Mouse (Mus musculus): Measurements from ENCODE around the gene Ntrk3. TPM values are rescaled to one million over a fixed set of nuclear protein-coding genes. Genes with fewer than 3 reads are reported as not detected.
A peak's percentile ranks its signal among the peaks of the same experiment; 100 is the strongest.

Gene Ntrk3
- polyA plus RNA-seq, 1 experiment from 2014 or later, result 23.6 TPM

GRCm38 (mm10) chr7:78601851-78602250, 136.0 kb downstream of the Ntrk3 start:
- WGBS, result 86% methylated on average over 3 of the region's 3 CpGs
- ATAC-seq (ENCODE audit: low read depth), result no peak
- Histone ChIP-seq H3K4me2 (no peak overlapping the region), H3K4me3 (no peak overlapping the region), H3K9ac (no peak overlapping the region), H3K9me3 (no peaks in the 10 kb centered on the region), H3K27me3 (no peaks in the 10 kb centered on the region), H3K4me1 (replicated peaks) (peaks cover 41% of the 10 kb centered on the region), H3K36me3 (no peaks in the 10 kb centered on the region), H3K27ac (replicated peaks) (no peak overlapping the region)

DNA sequence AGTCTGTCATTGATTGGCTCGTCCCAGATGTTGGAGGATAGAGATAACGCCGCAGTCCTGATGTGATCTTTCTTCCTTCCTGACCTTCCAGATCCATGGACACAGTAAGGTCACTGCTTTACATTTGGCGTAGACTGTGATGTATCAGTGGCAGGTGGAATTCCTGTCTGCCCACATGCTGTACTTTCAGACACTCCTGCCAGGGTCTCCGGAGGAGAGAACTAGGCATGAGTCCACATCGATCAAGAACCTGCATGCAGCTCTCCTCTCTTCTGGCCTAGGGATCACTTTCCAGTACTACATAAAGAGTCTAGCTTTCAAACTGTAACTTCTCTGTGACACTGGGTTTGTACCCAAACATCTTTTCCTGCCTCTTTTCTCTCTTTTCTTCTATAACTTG, 136.9 kb downstream of the Ntrk3 start:
- no peaks in the 10 kb centered on the region for H3K27me3 ChIP-seq
- peaks cover 43% of the 10 kb centered on the region for H3K4me1 ChIP-seq (replicated peaks)
- ATAC-seq (ENCODE audit: low read depth), result no peak
- no peaks in the 10 kb centered on the region for H3K9me3 ChIP-seq
- H3K4me2 ChIP-seq, result no peak overlapping the region
- 90% methylated on average over 6 of the region's 6 CpGs for WGBS
- no peak overlapping the region for H3K9ac ChIP-seq
- H3K27ac ChIP-seq (replicated peaks), result no peak overlapping the region
- no peaks in the 10 kb centered on the region for H3K36me3 ChIP-seq
- H3K4me3 ChIP-seq, result no peak overlapping the region

GRCm38 (mm10) chr7:78599941-78600677, 137.7 kb downstream of the Ntrk3 start:
- no peak for ATAC-seq (ENCODE audit: low read depth)
- H3K27me3 ChIP-seq, result no peaks in the 10 kb centered on the region
- H3K4me2 ChIP-seq, result no peak overlapping the region
- H3K36me3 ChIP-seq, result no peaks in the 10 kb centered on the region
- H3K4me3 ChIP-seq, result no peak overlapping the region
- H3K4me1 ChIP-seq (replicated peaks), result peaks cover 39% of the 10 kb centered on the region
- no peak overlapping the region for H3K9ac ChIP-seq
- no peaks in the 10 kb centered on the region for H3K9me3 ChIP-seq
- no peak overlapping the region for H3K27ac ChIP-seq (replicated peaks)
- 83% methylated on average over 6 of the region's 6 CpGs for WGBS

DNA sequence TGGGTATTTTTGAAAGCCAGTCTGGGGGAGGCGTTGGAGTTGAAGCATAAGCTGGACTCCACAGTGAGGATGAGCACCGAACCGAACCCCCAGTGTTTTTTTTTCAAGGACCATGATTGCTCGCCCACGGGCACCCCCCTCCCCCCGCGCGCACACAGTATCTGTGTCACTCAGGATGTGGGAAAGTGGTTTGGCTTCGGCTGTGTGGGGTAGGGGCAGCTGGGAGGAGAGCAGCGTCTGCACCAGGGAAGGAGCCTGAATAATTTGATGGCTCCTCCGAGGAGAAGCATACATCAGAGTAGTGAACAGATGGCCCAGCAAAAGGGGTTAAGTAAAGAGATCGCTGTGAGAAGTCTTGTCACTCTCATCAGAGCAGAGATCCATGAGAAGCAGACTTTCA, 139.7 kb downstream of the Ntrk3 start:
- Histone ChIP-seq H3K4me3 (no peak overlapping the region), H3K27me3 (no peaks in the 10 kb centered on the region), H3K27ac (replicated peaks) (no peak overlapping the region), H3K4me1 (replicated peaks) (peaks cover 23% of the 10 kb centered on the region), H3K9me3 (no peaks in the 10 kb centered on the region), H3K36me3 (no peaks in the 10 kb centered on the region), H3K4me2 (peak overlapping the region; percentile 29; the same call in 1 of the 2 replicates), H3K9ac (no peak overlapping the region)
- ATAC-seq (ENCODE audit: low read depth), result no peak
- WGBS, result 28% methylated on average over 12 of the region's 12 CpGs

DNA sequence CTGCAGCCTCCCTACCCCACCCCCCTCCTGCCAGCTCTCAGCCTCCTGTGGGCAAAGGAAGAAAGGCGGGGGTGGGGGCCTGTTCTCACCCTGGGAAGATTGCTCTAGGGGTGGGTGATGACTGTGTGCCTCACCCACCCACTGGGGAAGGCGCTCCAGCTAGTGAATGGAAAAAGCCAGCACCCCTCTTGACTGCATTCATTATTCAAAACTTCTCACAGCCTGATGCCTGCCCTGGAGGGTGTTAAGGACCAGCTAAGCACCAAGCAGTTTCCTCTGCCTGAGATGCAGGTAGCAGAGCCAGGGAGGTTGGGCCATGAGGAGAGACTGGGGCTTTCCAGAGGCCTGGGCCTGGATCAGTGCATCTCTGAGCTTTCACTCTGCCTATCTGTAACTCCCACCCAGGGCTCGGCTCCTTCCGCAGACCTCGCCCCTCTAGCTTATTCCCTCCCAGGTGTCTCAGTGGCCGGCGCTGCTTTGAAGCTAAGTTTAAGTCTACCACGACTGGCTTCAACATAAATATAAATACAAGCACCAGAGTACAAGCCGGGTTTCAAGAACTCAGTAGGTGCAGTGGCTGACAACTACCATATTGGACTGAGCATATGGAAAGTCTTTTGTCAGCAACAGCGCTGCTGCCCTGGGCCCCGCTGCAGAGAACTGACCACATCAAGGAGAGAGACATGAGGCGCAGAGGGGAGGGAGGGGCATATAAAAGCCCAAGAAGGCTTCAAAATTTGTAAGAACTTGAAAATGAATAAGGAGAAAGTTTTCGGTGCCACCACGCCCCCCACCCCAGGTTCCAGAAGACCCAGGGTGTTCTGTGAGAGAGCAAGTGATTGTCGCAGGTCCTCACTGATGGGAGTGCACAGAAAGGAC, 140.3 kb downstream of the Ntrk3 start:
- Histone ChIP-seq H3K9me3 (no peaks in the 10 kb centered on the region), H3K4me1 (replicated peaks) (peaks cover 23% of the 10 kb centered on the region), H3K27me3 (0 out of 2 replicates have a peak, but pooled peaks cover 3% of the 10 kb centered on the region), H3K4me3 (no peak overlapping the region), H3K27ac (replicated peaks) (no peak overlapping the region), H3K9ac (peak overlapping the region; percentile 17; the same call in 1 of the 2 replicates), H3K36me3 (no peaks in the 10 kb centered on the region), H3K4me2 (peak overlapping the region; percentile 29; the same call in 1 of the 2 replicates)
- no peak; the same call in 1 of the 2 replicates for ATAC-seq (ENCODE audit: low read depth)
- WGBS, result 32% methylated on average over 15 of the region's 15 CpGs

DNA sequence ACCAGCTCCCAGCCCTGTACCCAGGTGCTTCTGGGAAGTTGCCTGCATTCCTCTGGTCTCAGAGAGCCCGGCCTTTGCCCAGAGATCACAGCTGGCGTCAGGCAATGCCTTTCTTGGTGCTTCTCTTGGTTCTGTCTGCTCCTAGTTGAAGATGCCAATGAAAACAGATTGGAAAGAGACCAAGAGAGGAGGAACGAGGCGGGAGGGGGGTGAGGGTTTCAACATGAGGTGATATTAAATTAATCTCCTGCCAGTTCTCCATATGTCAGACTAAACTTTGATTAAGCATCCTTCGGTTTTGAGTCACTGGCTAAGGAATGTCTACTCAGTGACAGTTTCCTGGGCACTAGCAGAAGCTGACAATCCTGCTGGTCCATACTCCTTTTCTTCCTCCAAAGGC, 141.3 kb downstream of the Ntrk3 start:
- ATAC-seq (ENCODE audit: low read depth), result no peak
- Histone ChIP-seq H3K9ac (no peak overlapping the region), H3K27ac (replicated peaks) (no peak overlapping the region), H3K4me2 (no peak overlapping the region), H3K36me3 (no peaks in the 10 kb centered on the region), H3K4me1 (replicated peaks) (peaks cover 23% of the 10 kb centered on the region), H3K27me3 (peaks cover 12% of the 10 kb centered on the region; the same call in 1 of the 2 replicates), H3K4me3 (no peak overlapping the region), H3K9me3 (no peaks in the 10 kb centered on the region)
- WGBS, result 62% methylated on average over 5 of the region's 5 CpGs

DNA sequence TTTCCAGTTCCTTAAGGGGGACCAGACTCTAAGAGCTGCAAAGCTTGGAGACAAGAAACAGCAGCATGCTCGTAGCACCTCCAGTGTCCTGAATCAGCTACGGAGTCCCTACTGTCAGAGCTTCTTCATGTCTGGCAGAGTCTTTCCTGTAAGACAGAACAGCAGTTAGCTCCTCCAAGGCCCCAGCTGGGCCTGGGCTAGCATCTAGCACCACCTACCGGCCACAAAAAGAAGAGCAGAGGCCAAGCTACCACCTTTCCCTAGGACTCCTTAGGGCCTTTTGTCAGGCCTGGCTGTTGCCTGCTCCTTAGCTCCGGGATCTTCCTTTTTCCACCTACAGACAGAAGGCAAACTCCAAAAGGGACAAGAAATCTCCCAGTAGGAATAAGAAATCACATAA, 141.9 kb downstream of the Ntrk3 start:
- H3K4me1 ChIP-seq (replicated peaks), result peaks cover 23% of the 10 kb centered on the region
- no peaks in the 10 kb centered on the region for H3K36me3 ChIP-seq
- no peak overlapping the region for H3K9ac ChIP-seq
- no peak overlapping the region for H3K27ac ChIP-seq (replicated peaks)
- no peak overlapping the region for H3K4me3 ChIP-seq
- H3K27me3 ChIP-seq, result peaks cover 12% of the 10 kb centered on the region; the same call in 1 of the 2 replicates
- no peaks in the 10 kb centered on the region for H3K9me3 ChIP-seq
- H3K4me2 ChIP-seq, result no peak overlapping the region
- ATAC-seq (ENCODE audit: low read depth), result peak; percentile 83; the same call in 1 of the 2 replicates
- 6% methylated on average over 4 of the region's 4 CpGs for WGBS

GRCm38 (mm10) chr7:78592948-78593347, 144.9 kb downstream of the Ntrk3 start:
- H3K4me2 ChIP-seq, result no peak overlapping the region
- no peak for ATAC-seq (ENCODE audit: low read depth)
- H3K27ac ChIP-seq (replicated peaks), result no peak overlapping the region
- no peaks in the 10 kb centered on the region for H3K9me3 ChIP-seq
- H3K9ac ChIP-seq, result no peak overlapping the region
- H3K4me3 ChIP-seq, result no peak overlapping the region
- 86% methylated on average over 4 of the region's 4 CpGs for WGBS
- H3K27me3 ChIP-seq, result peaks cover 12% of the 10 kb centered on the region; the same call in 1 of the 2 replicates
- H3K36me3 ChIP-seq, result no peaks in the 10 kb centered on the region
- peaks cover 17% of the 10 kb centered on the region for H3K4me1 ChIP-seq (replicated peaks)

DNA sequence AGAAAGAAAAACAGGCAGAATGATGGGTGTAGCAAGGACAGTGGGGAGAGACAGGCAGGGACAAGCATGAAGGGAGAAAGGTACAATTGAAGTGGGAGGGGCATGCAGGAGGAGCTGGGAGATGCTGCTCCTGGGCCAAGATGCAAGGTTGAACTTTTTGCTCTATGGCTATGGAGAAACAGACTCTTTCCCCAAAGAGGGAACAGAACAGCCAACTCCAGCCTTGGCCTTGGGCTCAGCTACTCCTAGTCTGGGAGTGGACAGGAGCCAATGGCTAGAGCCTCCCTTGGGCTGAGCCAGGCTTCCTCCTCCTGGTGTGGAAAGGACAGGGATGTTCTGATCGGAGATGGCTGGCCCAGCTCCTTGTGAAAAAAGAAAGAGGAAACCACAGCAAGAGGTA, 145.6 kb downstream of the Ntrk3 start:
- Histone ChIP-seq H3K27me3 (peaks cover 14% of the 10 kb centered on the region; the same call in 1 of the 2 replicates), H3K4me3 (no peak overlapping the region), H3K4me2 (no peak overlapping the region), H3K9me3 (no peaks in the 10 kb centered on the region), H3K27ac (replicated peaks) (no peak overlapping the region), H3K36me3 (no peaks in the 10 kb centered on the region), H3K9ac (no peak overlapping the region), H3K4me1 (replicated peaks) (peaks cover 10% of the 10 kb centered on the region)
- WGBS, result 100% methylated on average over 1 of the region's 1 CpGs
- ATAC-seq (ENCODE audit: low read depth), result no peak

DNA sequence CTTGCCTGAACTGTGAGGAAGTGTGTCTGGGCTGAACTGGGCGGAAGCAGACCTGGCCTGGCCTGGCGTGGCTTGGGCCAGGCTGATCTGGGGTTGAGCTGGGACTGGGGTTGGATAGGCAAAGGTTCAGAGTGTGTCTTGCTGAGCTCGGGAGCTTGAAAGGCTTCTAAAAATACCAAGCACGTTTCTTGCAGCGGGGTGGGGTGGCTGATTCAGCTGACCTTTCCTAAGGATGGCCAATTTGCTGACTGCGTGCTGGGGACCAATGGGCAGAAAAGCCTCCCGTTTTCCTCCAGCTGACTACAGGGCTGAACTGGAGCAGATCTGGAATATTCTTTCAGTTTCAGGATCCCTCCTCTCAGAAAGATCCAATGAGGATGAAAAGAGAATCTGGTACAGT, 148.0 kb downstream of the Ntrk3 start:
- Histone ChIP-seq H3K27ac (replicated peaks) (no peak overlapping the region), H3K4me3 (no peak overlapping the region), H3K9me3 (no peaks in the 10 kb centered on the region), H3K36me3 (no peaks in the 10 kb centered on the region), H3K27me3 (peaks cover 26% of the 10 kb centered on the region), H3K4me1 (replicated peaks) (0 out of 2 replicates have a peak, but pooled peaks cover 5% of the 10 kb centered on the region), H3K9ac (no peak overlapping the region), H3K4me2 (no peak overlapping the region)
- ATAC-seq (ENCODE audit: low read depth), result no peak
- 79% methylated on average over 7 of the region's 7 CpGs for WGBS

- Histone ChIP-seq H3K4me1 (replicated peaks) (peaks cover 5% of the 10 kb centered on the region; the same call in 1 of the 2 replicates), H3K4me2 (no peak overlapping the region), H3K9me3 (no peaks in the 10 kb centered on the region), H3K4me3 (no peak overlapping the region), H3K36me3 (no peaks in the 10 kb centered on the region), H3K27me3 (peaks cover 41% of the 10 kb centered on the region), H3K27ac (replicated peaks) (no peak overlapping the region), H3K9ac (no peak overlapping the region)
- 19% methylated on average over 3 of the region's 3 CpGs for WGBS
- ATAC-seq (ENCODE audit: low read depth), result no peak
These were observed 151.0 kb downstream of the Ntrk3 start for GRCm38 (mm10) chr7:78586800-78587199.

DNA sequence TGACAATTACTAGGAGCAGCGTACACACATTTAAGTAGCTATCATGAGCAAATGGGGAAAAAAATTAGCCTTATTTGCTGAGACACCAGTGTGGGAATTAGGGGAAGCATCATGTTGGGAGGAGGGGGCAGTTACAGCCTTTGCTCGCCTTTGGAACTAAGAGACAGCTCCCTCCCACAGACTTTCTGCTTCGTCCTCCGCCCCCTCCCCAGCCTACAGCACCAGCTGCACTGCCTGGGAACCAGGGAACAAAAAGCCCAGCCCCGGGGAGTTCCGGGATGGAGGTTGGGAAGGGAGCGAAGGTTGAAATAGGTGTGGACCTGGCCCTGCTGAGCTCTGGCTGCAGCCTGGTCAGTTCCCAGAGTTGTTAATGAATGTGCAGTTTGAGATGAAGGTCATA, 151.9 kb downstream of the Ntrk3 start:
- no peak overlapping the region for H3K9ac ChIP-seq
- H3K4me3 ChIP-seq, result no peak overlapping the region
- 24% methylated on average over 7 of the region's 7 CpGs for WGBS
- H3K27ac ChIP-seq (replicated peaks), result no peak overlapping the region
- no peak for ATAC-seq (ENCODE audit: low read depth)
- no peak overlapping the region for H3K4me2 ChIP-seq
- no peaks in the 10 kb centered on the region for H3K9me3 ChIP-seq
- peaks cover 45% of the 10 kb centered on the region for H3K27me3 ChIP-seq
- no peaks in the 10 kb centered on the region for H3K36me3 ChIP-seq
- peaks cover 5% of the 10 kb centered on the region; the same call in 1 of the 2 replicates for H3K4me1 ChIP-seq (replicated peaks)
